Mouse (Mus musculus) 416B (cell line): ENCODE measurements at regions not wholly inside any gene's neighbourhood (a gene's known extent, or its start where the extent isn't known, plus 50 kb on each side); places are given as distances from the start of the nearest gene placed in this dataset.

Experiments used
- DNase-seq: peaks from one replicate; pipeline ENCODE4 v3.0.0; 2011; ENCODE audit warnings: low read depth

DNA sequence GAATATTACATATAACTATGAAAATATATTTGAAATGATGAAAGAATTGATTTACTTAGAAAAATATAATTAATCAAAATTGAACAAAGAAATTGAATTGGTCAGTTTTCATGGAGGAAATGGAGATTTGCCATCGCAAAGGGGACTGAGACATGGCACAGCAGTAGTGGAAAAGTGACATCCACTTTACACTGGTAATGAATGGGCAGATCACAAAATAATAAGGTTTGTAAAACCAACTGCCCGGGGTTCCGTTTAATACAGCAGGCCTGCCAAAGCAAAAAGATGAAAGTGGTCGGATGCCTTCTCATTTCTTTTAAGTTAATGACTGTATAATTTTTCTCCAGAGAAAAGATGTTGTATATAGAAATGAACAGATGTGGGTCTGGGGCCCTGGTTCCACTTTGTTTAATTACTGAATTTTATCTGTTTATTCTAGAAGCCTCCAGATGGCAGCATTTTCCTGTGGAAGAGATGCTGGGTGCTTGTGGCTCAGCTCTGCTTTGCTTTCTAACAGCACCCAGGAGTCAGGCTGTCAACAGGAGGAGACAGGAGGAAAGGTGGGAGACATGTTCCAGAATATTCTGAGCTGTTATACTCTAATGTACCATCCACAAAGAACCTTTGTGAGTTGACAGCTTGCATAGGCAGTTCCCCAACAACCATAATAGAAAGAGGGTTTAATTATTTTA is 75.6 kb upstream of the Fbxl17 start:
- peak; percentile 50 for DNase-seq

DNA sequence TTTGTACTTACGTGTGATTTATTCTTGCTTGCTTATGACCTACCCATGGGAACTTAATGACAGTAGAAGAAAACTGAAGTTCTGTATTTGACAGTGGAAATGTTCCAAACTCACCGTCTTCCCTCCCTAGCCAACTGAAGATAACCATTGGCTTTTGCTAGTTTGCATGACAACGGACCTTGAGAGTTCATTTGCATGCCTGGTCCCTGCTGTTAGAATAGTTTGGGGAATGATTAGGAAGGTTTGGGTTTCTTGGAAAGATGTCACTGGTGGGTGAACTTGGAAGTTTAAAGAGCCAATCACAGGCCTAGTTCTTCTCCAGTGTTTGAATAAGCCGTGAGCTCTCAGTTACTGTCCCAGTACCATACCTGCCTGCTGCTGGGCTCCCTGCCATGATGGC is 83.1 kb upstream of the Fbxl17 start:
- no peak for DNase-seq

DNA sequence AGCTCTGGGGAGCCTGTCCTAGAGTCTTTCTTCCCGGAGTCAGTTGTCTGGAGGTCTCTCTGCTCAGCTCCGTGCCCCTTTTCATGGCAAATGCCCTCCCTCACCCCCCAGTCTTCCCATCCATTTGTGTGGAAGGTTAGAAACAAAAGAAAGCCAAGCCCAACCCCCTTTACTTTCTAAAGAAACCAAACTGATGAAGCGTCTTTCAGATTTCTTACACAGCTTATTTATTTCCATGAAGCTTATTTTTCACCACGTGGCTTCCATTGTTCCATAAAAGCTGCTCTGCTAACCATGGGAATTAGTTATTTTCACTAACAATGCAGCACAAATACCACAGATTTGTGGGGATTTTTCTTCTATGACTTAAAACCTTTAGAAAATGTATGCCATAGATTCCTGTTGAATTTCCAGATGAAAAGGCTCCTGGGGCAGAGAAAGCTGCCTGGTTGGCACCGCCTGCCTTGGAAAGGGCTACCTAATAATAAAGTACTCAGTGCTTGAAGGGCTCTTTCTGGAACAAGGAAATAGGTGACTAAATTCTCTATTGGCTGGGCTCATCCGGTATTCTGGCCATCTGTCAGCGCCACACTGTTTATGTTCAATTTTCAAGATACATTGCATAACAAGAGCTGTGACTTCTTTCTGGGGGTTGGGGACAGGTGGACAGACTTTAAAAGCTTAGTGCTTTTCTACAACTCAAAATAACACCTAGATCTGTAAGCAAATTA is 107.4 kb upstream of the Fbxl17 start:
- no peak for DNase-seq

DNA sequence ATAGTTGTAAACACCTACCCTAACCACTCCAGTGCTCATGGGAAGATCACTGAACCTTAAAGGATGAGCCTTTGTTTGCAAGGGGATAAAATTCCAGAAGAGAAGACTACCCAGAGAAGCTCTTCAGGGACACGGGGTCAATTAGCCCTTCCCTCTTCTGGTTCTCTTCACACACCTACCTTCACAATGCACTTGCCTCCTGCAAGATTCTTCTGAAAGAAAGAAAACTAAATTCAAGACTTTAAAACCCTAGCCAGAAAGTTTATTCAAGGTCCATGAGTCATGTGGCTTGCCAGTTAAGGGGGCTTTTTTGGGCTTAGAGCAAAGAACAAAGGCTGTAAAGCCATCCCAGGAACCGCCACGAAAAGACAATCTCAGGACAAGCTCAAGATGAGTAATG is 122.9 kb upstream of the Fbxl17 start:
- DNase-seq: no peak

DNA sequence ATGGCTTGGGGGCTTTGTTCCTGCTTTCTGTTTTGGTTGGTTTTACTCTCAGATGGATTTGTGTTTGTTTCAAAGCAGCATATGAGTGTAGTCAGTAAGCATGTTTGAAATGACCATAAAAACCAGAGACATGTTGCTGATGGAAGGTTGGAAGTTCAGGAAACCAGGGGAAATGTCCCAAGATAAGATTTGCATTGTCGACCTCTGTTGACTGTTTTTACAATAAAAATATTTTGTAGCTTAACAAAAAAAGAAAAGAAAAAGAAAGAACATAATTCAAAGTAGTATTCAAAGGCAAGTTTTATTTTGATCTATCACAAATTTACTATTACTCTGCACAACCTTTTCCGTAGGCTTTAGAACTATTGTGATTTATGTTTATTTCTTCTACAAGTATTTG is 137.8 kb upstream of the Fbxl17 start:
- DNase-seq: no peak

DNA sequence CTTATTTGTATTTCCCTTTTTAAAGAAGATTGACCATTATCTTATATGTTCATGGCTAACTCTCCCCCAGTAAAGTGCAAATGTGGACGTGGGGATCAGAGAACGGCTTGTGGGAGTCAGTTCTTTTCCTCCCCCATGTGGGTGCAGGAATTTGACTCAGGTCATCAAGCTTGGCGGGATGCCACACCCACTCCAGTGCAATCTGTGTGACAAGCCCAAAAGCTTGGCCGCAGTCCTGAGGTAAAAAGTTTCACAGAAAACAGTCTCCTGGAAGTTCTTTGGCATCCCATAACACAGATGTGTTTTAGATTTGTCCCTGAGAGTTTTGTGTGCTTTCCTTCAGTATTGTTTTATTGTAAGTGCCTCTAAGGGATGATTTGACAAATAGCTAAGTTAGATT is 144.6 kb upstream of the Fbxl17 start:
- no peak for DNase-seq

DNA sequence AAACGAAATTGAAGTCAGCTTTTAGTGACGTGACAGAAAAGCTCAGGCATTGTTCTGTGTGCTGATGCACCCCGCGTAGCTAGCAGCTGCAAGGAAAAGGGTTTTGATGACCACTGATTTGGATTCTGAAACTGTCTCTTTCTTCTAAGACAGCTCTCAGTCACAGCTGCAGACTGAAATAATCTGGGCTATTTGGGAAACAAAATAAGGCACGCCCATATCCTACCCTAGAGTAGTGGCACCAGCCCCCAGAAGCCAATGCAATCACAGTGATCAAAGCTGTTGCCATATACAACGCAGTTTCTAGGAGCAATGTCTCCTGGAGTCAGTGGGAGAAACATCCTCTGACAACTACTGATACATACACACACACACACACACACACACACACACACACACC is 157.9 kb upstream of the Fbxl17 start:
- DNase-seq: no peak

DNA sequence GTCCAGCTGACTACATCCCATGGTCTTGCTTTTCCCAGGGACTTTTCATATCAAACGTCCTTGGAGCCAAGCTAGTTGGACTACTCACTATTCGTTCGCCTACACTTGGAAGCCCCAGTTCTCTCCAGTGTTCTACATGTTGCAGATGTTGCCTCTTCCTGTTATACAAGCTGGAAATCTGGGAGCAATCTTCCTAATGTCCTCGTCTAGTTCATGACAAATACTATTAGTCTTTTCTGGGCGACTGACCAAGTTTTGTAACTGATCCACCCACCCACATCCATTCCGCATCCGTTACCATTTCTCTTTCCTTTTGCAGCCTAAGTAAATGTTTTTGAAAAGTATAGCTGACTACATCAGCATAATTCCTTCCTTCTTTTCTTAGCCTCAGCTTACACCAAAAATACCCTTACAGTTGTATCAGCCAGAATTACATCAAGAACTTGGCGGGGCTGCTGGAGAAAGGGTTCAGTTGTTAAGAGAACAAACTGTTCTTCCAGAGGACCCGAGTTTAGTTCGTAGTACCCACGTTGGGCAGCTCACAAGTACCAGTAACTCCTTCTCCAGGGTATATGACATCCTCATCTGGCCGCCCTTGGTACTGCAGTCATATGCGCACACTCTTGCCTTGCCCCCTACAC is 161.1 kb upstream of the Fbxl17 start:
- no peak for DNase-seq

DNA sequence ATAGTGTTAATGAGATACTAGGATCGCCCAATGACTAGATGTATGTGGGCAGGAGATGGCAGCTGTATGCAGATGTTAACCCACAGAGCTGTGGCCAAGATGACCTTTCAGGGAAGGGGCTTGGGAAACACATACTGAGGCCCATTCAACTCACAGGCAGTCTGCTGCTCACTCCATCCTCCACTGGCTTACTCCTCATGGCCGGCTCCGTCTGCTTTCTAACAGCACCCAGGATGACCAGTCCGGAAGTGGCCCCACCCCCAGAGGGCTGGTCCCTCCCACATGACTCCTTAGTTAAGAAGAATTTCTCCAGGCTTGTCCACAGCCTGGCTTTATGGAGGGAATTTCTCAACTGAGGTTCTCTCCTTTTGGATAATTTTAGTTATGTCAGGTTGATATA is 161.8 kb upstream of the Fbxl17 start:
- DNase-seq: no peak

DNA sequence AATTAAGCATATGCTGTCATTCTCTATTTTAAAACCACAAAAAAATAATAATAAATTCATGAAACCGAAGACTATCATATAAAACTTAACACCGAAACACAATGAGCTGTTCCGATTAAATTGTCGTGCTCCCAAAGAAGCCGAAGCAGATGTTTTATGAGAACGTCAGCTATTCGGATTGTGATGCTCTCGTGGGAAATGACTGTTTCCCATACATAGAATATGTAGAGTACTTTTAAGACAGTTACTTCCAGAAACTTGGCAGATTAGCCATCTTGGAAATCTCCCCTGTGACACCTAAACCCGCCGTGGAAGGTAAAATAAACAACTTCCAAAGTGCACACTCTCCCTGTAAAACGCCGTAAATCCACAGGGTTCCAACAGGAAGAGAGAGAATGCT is 162.4 kb upstream of the Fbxl17 start:
- DNase-seq: no peak

DNA sequence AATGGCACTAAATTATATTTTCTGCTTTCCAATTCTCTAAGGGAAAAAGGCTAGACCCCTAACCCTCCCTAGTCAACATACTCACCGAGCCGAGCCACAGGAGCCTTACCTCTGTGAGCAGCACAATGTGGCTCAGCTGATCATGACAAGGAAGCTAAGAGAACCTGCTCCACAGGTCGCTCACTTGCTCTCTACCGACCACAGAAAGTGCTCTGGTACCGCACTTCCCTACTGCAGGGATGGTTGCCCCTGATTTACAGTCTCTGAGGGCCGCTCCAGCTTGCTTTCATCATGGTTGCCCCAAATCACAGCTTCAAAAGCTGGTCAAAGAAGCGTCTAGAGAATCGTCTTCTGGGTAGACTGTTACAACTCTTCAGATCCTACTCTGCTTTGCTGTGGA is 177.0 kb upstream of the Fbxl17 start:
- DNase-seq: no peak

DNA sequence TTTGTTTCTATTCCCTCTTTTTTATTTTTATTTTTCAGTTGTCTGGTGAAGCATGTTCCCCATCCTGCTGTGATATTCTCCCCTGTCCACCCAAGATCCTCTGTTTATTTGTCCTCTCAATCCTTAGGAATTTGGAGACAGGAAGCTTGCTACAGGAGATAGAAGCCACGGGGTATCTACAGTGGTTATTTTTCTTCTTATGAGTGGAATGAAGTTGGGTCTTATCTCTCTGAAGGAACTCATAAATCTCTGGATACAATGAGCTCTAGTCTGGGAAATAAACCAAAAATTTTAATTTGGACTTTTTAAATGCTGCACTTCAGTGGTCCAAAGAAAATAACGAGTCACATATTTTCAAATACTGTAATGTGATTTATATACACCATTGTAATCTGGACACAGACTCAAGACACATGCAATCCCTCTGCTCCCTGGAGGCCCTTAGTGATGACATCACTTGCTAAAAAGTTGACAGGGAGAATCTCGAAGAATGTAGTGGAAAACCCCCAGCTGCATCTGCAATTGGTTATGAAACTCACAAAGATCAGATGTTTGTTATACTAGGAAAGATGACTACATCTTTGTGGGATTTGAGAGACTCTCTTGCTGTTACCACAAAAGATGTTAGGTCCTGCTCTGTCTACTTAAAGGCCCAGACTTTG is 178.3 kb upstream of the Fbxl17 start:
- DNase-seq: no peak

DNA sequence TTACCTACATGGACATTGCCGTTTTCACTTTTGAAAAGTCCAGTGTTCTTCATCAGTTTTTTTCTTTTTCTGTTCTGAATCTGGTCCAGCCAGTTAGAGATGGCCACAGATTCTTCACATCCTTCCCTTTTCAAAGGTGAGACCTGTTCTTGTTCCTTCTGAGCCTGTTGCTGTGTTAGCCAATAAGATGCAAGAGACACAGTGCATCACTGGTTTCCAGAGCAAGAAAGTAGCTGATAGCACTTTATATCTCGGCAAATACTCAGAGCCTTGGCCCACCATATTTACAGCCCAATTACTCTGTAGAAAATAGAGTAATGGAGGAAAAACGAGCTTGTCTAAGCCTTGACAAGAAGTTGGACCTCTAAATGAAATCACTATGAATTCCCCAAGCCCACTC is 180.7 kb upstream of the Fbxl17 start:
- no peak for DNase-seq

DNA sequence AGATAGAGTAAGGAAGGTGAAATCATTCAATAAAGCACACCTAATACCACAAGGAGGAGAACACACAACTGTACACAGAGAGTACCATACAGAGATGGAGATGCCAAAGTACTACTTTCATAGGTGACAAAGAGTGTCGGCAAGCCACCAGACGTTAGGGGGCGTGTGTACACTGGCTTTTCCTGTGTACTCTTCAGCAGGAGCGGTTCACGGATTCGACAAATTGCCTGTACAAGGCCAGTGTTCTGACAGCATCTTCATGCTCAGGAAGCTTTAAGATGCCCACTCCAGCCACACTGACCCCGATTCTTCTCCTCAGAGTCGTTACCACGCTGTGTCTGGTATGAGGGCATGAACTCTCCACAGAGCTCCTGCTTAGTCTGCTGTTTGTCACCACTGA is 179.5 kb upstream of the Fer start:
- DNase-seq: no peak

DNA sequence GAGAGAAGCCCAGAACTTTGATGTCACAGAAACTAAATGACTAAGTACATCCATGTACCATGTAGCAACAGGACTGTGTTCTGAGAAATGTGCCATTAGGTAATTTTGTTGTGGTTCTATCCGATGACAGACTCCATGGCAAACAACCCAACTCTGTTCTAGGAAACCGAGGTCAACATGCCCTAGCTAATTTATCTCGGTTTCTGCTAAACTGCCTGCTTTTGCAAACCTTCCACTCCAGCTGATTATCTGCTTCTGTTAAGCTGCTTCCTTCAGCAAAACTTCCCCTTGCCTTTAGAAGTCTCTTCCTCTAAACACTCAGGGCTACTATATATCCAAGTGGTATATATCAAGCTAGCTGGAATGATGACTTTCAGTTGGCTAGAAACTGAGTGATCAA is 178.8 kb upstream of the Fer start:
- DNase-seq: no peak

DNA sequence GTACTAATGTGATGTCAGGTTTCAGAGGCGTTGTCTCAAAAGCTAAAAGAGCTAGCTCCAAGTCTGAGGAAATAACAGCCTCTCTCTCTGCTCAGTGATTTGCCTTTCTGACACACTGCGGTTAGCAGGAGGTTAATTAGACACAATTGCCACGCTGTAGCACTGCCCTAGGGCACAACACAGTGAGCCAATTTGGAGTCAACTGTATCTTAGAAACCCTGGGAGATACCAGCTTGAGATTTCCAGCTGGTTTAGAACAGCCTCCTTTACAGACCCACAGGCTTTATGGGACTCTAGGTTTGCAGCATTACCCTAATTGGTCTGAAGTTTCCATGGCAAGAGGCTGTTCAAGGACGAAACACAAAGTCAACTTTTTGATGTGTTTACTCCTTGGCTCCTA is 176.9 kb upstream of the Fer start:
- DNase-seq: no peak

DNA sequence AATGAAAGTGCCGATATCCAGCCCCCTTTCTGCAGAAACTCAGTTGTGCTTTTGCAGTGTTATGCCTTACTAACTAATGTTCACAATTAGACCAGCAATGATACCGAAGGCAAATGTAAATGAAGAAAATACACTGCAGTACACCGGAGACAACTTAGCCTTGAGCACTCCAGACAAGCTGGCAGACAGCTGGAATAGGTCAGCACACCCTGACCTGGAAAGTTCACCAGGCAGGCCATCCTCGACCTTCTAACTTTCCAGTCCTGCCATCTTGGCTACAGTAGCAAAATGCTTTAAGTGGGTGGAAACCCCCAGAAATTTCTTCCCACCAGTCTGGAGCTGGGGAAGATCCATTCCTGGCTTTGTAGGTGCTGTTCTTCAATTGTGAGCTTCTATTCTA is 176.5 kb upstream of the Fer start:
- DNase-seq: no peak

DNA sequence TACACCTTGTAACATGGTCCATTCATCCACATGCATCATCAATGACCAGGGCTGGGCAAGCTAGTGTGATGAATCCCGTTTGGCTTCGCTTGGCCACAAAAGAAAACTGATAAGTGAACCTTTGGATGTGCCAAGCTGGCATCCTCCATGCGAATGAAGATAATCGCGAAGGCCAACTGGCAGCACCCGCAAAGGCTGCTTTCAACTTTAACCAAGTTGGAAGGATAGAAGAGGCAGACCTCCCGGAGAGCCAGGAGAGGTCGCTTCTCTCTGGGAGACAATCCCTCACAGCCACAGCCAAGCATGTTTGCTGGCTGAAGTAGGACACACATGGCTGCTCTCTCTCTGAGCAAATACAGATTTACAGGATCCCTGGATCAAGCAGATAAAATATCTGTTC is 173.6 kb upstream of the Fer start:
- DNase-seq: no peak

DNA sequence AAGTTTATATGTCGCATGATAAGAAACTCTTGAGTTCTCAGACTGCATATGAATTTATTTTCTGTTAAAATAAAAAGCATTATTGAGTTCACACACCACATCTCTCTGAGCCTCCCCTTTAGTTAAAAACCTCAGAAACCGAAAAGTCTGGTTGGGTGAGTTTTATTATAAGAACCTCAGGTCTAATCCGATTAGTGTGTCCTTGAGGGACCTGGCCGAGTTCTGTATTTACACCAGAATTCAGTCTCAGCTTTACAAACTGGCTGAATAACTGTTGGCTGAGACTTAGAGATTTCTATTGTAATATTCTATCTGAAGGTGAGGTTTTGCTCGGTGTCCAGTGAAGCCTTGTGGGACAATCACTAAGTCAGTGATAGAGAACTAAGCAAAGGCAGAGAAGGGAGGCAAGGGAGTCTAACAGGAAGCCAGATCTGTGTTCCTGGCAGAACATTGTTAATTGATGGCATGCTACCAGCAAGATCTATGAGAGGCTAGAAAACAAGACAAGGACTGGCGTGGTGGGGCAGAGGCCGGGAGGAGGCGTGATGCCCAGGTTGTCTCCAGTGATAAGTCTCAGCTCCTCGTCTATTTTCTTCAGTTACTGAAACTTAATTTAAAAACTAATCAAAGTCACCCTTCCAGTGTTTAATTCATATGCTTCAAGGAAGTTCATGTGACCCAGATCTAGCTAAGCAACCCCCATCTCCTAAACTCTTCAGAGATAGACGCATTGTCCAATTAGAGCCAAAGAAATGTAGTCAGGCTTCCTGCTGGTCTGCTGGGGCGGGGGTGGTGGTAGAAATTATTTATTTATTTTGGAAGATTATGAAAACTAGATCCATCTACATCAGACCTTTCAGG is 171.8 kb upstream of the Fer start:
- DNase-seq: no peak

DNA sequence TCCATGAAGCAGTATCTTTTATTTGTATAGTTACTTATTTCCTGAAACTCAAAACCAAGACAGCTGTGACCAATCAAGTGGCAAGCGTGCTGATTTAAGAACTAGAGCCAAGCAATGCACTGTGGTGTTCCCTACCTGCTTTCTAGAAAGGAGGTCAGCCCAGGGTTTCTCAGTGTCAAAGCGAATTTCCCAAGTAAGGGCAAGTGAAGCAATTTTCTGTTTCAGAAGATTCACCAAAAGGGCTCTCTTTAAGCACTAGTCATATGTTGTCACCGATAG is 171.2 kb upstream of the Fer start:
- DNase-seq: no peak

DNA sequence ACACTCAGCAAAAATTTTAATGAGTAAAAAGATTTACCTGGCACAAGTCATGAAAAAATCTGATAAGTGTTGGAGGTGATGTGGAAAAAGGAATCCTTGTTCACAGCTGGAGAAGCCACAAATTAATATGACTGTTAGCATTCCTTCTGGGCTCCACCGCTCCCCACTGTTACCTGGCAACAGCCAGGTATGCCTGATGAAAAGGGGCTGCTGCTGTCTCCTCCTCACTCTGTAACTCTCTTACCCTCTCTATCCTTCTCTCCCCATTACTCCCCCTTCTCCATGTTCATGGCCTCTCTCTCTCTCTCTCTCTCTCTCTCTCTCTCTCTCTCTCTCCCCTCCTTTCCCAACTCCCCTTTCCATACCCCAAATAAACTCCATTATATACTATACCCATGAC is 169.6 kb upstream of the Fer start:
- DNase-seq: no peak

DNA sequence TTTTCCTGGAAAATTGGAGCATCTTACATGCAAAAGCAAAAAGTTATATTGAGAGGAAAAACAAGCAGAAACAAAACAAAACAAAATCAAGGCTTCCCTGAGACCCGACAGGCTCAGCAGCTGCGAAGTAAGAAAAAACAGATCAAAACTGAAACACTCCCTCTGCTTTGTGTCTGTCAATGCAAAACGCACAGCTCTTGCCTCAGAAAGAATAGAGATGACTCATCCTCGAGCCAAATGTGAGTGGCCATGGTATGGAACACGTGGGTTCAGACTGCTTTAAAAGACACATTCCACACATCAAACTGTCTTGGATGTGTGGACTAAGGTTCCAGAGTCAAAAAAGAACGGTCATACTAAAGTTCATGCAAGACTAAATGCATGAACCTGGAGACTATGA is 163.3 kb upstream of the Fer start:
- no peak for DNase-seq
